Mouse (Mus musculus): Measurements from ENCODE around the gene Rhobtb3. TPM values are rescaled to one million over a fixed set of nuclear protein-coding genes. Genes with fewer than 3 reads are reported as not detected.
A peak's percentile ranks its signal among the peaks of the same experiment; 100 is the strongest.
"Not testable (repeated sequence)": the region's sequence is repeated elsewhere in the genome, so short reads cannot be mapped to it uniquely, and the experiment has no call there.

The Rhobtb3 gene
- polyA plus RNA-seq, 1 experiment from 2014 or later: 71.1 TPM

- Histone ChIP-seq H3K9me3 (ENCODE audit: control insufficient read depth, low read length) (no peaks in the 10 kb centered on the region), H3K27ac (ENCODE audit: low read depth, low read length) (no peak overlapping the region; the same call in 1 of the 2 replicates), H3K4me2 (no peak overlapping the region), H3K9ac (ENCODE audit: low read length) (no peak overlapping the region), H3K36me3 (ENCODE audit: control insufficient read depth, insufficient read depth, low read length) (peaks cover 2% of the 10 kb centered on the region; the same call in 1 of the 2 replicates), H3K4me1 (ENCODE audit: control insufficient read depth, insufficient read depth, low read length) (no peaks in the 10 kb centered on the region), H3K4me3 (ENCODE audit: low read depth, low read length) (no peak overlapping the region), H3K27me3 (ENCODE audit: control insufficient read depth, insufficient read depth, low read length) (no peaks in the 10 kb centered on the region)
- peak; percentile 81 for DNase-seq (ENCODE audit: low spot score, missing footprints)
- 45% methylated on average over 5 of the region's 5 CpGs for WGBS
- ATAC-seq (ENCODE audit: low FRiP score): peak; percentile 86
Observed at GRCm38 (mm10) chr13:75931073-75931472, 12.7 kb downstream of the Rhobtb3 start.

GRCm38 (mm10) chr13:75930660-75931059, 13.1 kb downstream of the Rhobtb3 start:
- ATAC-seq (ENCODE audit: low FRiP score): peak; percentile 43; the same call in 1 of the 2 replicates
- H3K4me2 ChIP-seq: no peak overlapping the region
- 89% methylated on average over 2 of the region's 2 CpGs for WGBS

GRCm38 (mm10) chr13:75930023-75930422, 13.7 kb downstream of the Rhobtb3 start:
- ATAC-seq (ENCODE audit: low FRiP score): 0 out of 2 replicates have a peak, but pooled peaks have one; percentile 25
- H3K27me3 ChIP-seq (ENCODE audit: control insufficient read depth, insufficient read depth, low read length): no peaks in the 10 kb centered on the region
- H3K4me2 ChIP-seq: no peak overlapping the region
- no peak overlapping the region for H3K27ac ChIP-seq (ENCODE audit: low read depth, low read length)
- H3K4me3 ChIP-seq (ENCODE audit: low read depth, low read length): no peak overlapping the region
- peaks cover 2% of the 10 kb centered on the region; the same call in 1 of the 2 replicates for H3K36me3 ChIP-seq (ENCODE audit: control insufficient read depth, insufficient read depth, low read length)
- peak; percentile 26 for DNase-seq (ENCODE audit: low spot score, missing footprints)
- no peak overlapping the region for H3K9ac ChIP-seq (ENCODE audit: low read length)
- H3K9me3 ChIP-seq (ENCODE audit: control insufficient read depth, low read length): no peaks in the 10 kb centered on the region
- 93% methylated on average over 20 of the region's 20 CpGs for WGBS
- H3K4me1 ChIP-seq (ENCODE audit: control insufficient read depth, insufficient read depth, low read length): no peaks in the 10 kb centered on the region

More at GRCm38 (mm10) chr13:75930660-75931059, 13.1 kb downstream of the Rhobtb3 start:
- no peaks in the 10 kb centered on the region for H3K9me3 ChIP-seq (ENCODE audit: control insufficient read depth, low read length)
- no peak overlapping the region for H3K27ac ChIP-seq (ENCODE audit: low read depth, low read length)
- DNase-seq (ENCODE audit: low spot score, missing footprints): no peak
- no peak overlapping the region for H3K4me3 ChIP-seq (ENCODE audit: low read depth, low read length)
- H3K27me3 ChIP-seq (ENCODE audit: control insufficient read depth, insufficient read depth, low read length): no peaks in the 10 kb centered on the region
- H3K4me1 ChIP-seq (ENCODE audit: control insufficient read depth, insufficient read depth, low read length): no peaks in the 10 kb centered on the region
- H3K36me3 ChIP-seq (ENCODE audit: control insufficient read depth, insufficient read depth, low read length): peaks cover 2% of the 10 kb centered on the region; the same call in 1 of the 2 replicates
- no peak overlapping the region for H3K9ac ChIP-seq (ENCODE audit: low read length)

DNA sequence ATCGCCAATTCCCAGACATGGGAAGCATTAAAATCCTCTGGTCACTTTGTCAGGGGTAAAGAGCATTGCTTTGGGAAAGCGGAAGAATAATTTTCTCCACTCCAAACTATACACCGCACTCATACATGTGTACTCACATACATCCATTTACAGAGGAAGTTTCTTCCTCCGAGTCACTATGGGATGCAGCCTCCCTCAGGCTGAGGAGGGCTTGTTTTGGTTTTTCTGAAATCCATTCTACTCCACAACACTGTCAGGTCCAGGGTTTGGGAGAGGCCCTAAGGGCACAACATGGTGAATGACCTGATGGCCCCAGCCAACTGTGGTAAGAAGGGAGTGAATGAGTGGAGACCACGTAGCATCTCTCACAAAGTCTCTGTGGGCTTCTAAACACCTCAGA, 14.7 kb downstream of the Rhobtb3 start:
- not testable (repeated sequence) for ATAC-seq (ENCODE audit: low FRiP score); H3K27ac ChIP-seq (ENCODE audit: low read depth, low read length); H3K4me1 ChIP-seq (ENCODE audit: control insufficient read depth, insufficient read depth, low read length); H3K4me3 ChIP-seq (ENCODE audit: low read depth, low read length); H3K27me3 ChIP-seq (ENCODE audit: control insufficient read depth, insufficient read depth, low read length); H3K9ac ChIP-seq (ENCODE audit: low read length); H3K36me3 ChIP-seq (ENCODE audit: control insufficient read depth, insufficient read depth, low read length); H3K9me3 ChIP-seq (ENCODE audit: control insufficient read depth, low read length); H3K4me2 ChIP-seq
- peak; percentile 59 for DNase-seq (ENCODE audit: low spot score, missing footprints)
- 92% methylated on average over 5 of the region's 5 CpGs for WGBS

DNA sequence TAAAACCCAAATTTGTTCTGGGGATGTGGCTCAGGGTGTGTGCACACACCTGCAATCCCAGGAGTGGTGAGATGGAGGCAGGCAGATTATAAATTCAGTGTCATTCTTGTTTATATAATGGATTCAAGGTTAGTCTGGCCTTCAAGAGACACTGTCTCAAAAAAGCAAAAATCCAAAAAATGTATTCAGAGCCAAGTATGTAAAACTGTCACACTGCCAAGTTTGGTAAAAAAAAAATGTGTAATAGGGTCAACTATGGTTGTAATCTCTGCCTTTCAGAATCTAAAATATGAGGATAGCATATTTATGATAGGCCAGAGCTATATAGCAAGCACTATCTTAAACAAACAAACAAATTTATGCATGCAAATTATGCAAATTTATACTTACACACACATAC, 15.8 kb downstream of the Rhobtb3 start:
- no peaks in the 10 kb centered on the region for H3K4me1 ChIP-seq (ENCODE audit: control insufficient read depth, insufficient read depth, low read length)
- no peak overlapping the region for H3K27ac ChIP-seq (ENCODE audit: low read depth, low read length)
- H3K9ac ChIP-seq (ENCODE audit: low read length): no peak overlapping the region
- DNase-seq (ENCODE audit: low spot score, missing footprints) (peak; percentile 83), ATAC-seq (ENCODE audit: low FRiP score) (no peak)
- H3K4me2 ChIP-seq: no peak overlapping the region
- peaks cover 2% of the 10 kb centered on the region; the same call in 1 of the 2 replicates for H3K36me3 ChIP-seq (ENCODE audit: control insufficient read depth, insufficient read depth, low read length)
- H3K27me3 ChIP-seq (ENCODE audit: control insufficient read depth, insufficient read depth, low read length): no peaks in the 10 kb centered on the region
- no peak overlapping the region for H3K4me3 ChIP-seq (ENCODE audit: low read depth, low read length)
- H3K9me3 ChIP-seq (ENCODE audit: control insufficient read depth, low read length): no peaks in the 10 kb centered on the region

DNA sequence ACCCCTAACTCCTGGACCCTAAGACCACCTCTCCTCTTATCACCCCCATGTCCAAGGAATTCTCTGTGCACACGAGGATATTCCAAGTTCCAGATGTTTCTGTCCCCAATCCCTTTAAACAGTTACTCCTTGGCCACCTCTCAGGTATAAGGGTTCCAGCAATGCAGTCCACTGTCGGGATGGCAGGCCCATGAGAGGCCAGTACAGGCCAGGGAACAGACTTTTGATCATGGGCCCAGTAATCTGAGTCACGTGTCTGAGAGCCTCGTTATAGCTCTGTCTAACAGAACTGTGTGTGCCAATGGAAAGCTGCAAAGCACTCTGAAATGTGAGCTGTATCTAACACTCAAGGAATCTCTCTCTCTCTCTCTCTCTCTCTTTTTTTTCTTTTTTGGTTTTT, 29.6 kb downstream of the Rhobtb3 start:
- H3K27ac ChIP-seq (ENCODE audit: low read depth, low read length): no peak overlapping the region
- peaks cover 6% of the 10 kb centered on the region for H3K36me3 ChIP-seq (ENCODE audit: control insufficient read depth, insufficient read depth, low read length)
- 83% methylated on average over 4 of the region's 4 CpGs for WGBS
- H3K4me2 ChIP-seq: no peak overlapping the region
- H3K4me3 ChIP-seq (ENCODE audit: low read depth, low read length): no peak overlapping the region
- no peak overlapping the region for H3K9ac ChIP-seq (ENCODE audit: low read length)
- no peak for DNase-seq (ENCODE audit: low spot score, missing footprints)
- no peaks in the 10 kb centered on the region for H3K4me1 ChIP-seq (ENCODE audit: control insufficient read depth, insufficient read depth, low read length)
- ATAC-seq (ENCODE audit: low FRiP score): no peak
- H3K27me3 ChIP-seq (ENCODE audit: control insufficient read depth, insufficient read depth, low read length): no peaks in the 10 kb centered on the region
- H3K9me3 ChIP-seq (ENCODE audit: control insufficient read depth, low read length): no peaks in the 10 kb centered on the region

DNA sequence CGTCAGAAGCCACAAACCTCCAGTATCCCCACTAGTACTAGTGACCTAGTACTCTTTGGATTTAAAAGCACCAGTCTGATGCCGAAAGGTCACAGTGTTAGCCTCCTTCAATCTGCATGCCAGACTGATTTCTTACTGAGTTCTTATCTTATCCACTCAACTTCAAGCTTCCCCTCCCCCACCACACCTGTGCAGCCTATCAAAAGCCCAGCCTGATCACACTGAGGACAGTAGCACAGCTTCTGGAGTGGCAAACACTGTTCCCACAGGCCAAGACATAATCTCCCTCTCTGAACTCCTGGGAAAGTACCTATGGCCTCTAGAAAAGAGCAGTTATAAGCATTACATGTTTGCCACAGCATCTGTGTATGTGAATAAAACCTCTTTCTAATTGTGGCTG, 35.5 kb downstream of the Rhobtb3 start:
- Histone ChIP-seq H3K9me3 (ENCODE audit: control insufficient read depth, low read length) (no peaks in the 10 kb centered on the region), H3K27me3 (ENCODE audit: control insufficient read depth, insufficient read depth, low read length) (no peaks in the 10 kb centered on the region), H3K9ac (ENCODE audit: low read length) (no peak overlapping the region), H3K4me1 (ENCODE audit: control insufficient read depth, insufficient read depth, low read length) (no peaks in the 10 kb centered on the region; the same call in 1 of the 2 replicates), H3K4me3 (ENCODE audit: low read depth, low read length) (no peak overlapping the region), H3K36me3 (ENCODE audit: control insufficient read depth, insufficient read depth, low read length) (no peaks in the 10 kb centered on the region), H3K4me2 (no peak overlapping the region), H3K27ac (ENCODE audit: low read depth, low read length) (no peak overlapping the region)
- ATAC-seq (ENCODE audit: low FRiP score): peak; percentile 41
- WGBS: 85% methylated on average over 2 of the region's 2 CpGs
- no peak for DNase-seq (ENCODE audit: low spot score, missing footprints)

DNA sequence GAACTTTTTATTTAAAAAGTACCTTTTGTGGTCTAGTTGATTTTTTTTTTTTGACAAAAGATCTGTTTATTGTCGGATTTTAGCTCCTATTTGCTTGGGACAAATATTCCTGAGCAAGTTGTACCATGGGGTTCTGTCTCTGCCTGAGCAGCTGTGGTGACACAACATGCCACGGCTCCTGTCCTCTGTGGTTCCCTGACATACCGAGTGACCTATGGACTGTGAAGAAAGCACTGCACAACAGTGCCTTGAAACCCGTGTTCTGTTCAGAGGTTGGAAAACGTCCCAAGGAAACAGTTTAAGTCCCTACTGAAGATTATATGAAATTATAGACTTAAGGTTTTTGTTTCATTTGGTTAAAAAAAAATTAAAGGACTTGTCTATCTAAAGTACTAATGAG, 36.6 kb downstream of the Rhobtb3 start:
- H3K4me2 ChIP-seq: no peak overlapping the region
- H3K36me3 ChIP-seq (ENCODE audit: control insufficient read depth, insufficient read depth, low read length): peaks cover 3% of the 10 kb centered on the region; the same call in 1 of the 2 replicates
- no peaks in the 10 kb centered on the region for H3K27me3 ChIP-seq (ENCODE audit: control insufficient read depth, insufficient read depth, low read length)
- H3K9ac ChIP-seq (ENCODE audit: low read length): no peak overlapping the region
- 82% methylated on average over 5 of the region's 5 CpGs for WGBS
- no peak overlapping the region for H3K4me3 ChIP-seq (ENCODE audit: low read depth, low read length)
- H3K9me3 ChIP-seq (ENCODE audit: control insufficient read depth, low read length): no peaks in the 10 kb centered on the region
- ATAC-seq (ENCODE audit: low FRiP score) (no peak), DNase-seq (ENCODE audit: low spot score, missing footprints) (no peak)
- no peak overlapping the region for H3K27ac ChIP-seq (ENCODE audit: low read depth, low read length)
- no peaks in the 10 kb centered on the region; the same call in 1 of the 2 replicates for H3K4me1 ChIP-seq (ENCODE audit: control insufficient read depth, insufficient read depth, low read length)

GRCm38 (mm10) chr13:75904660-75905059, 39.1 kb downstream of the Rhobtb3 start:
- Histone ChIP-seq H3K4me1 (ENCODE audit: control insufficient read depth, insufficient read depth, low read length) (no peaks in the 10 kb centered on the region; the same call in 1 of the 2 replicates), H3K27me3 (ENCODE audit: control insufficient read depth, insufficient read depth, low read length) (no peaks in the 10 kb centered on the region), H3K9me3 (ENCODE audit: control insufficient read depth, low read length) (no peaks in the 10 kb centered on the region), H3K27ac (ENCODE audit: low read depth, low read length) (no peak overlapping the region), H3K4me2 (no peak overlapping the region), H3K36me3 (ENCODE audit: control insufficient read depth, insufficient read depth, low read length) (peaks cover 3% of the 10 kb centered on the region; the same call in 1 of the 2 replicates), H3K4me3 (ENCODE audit: low read depth, low read length) (no peak overlapping the region), H3K9ac (ENCODE audit: low read length) (no peak overlapping the region)
- 89% methylated on average over 5 of the region's 5 CpGs for WGBS
- no peak for ATAC-seq (ENCODE audit: low FRiP score)
- no peak for DNase-seq (ENCODE audit: low spot score, missing footprints)
